Mouse (Mus musculus): Measurements from ENCODE around the gene Abca9. TPM values are rescaled to one million over a fixed set of nuclear protein-coding genes. Genes with fewer than 3 reads are reported as not detected.

The Abca9 gene
- polyA plus RNA-seq, 1 experiment, result 0.14 TPM

DNA sequence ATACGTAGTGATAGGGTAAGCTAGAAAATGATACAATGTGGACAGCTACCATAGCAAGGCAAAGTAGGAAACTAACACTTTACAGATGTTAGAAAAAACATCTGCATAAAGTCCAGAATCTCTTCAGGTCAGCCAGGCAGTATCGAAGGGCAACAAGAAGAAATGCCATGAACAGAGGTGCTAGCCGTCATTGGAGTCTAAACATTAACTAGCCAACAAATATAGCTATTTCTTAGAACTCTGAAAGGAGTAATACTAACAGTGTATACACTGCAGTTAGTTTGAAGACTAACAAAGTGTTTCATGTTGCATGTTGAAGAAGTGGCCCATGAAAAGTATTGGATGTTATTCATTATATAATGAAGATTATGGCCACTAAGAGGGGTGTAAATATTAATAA lies 95.8 kb downstream of the Abca9 start:
- 54% methylated on average over 3 of the region's 3 CpGs for WGBS
- Histone ChIP-seq H3K36me3 (ENCODE audit: control insufficient read depth, insufficient read depth, low read length) (no peaks in the 10 kb centered on the region), H3K4me3 (ENCODE audit: low read depth, low read length) (no peak overlapping the region), H3K27me3 (ENCODE audit: control insufficient read depth, insufficient read depth, low read length) (no peaks in the 10 kb centered on the region), H3K27ac (ENCODE audit: insufficient read depth, low read depth, low read length) (no peak overlapping the region), H3K4me1 (ENCODE audit: control insufficient read depth, insufficient read depth, insufficient read length, low read length) (no peaks in the 10 kb centered on the region)
- TF ChIP-seq POLR2A (IDR thresholded peaks at IDR 0.05; ENCODE audit: low read depth, low read length) (no peak), CTCF (IDR thresholded peaks at IDR 0.05; ENCODE audit: extremely low read depth, insufficient read length, insufficient replicate concordance, low read depth, low read length) (no peak)

- WGBS, result 42% methylated on average over 4 of the region's 4 CpGs
- H3K4me3 ChIP-seq (ENCODE audit: low read depth, low read length), result no peak overlapping the region
- peaks cover 2% of the 10 kb centered on the region; the same call in 1 of the 2 replicates for H3K4me1 ChIP-seq (ENCODE audit: control insufficient read depth, insufficient read depth, insufficient read length, low read length)
- no peaks in the 10 kb centered on the region for H3K36me3 ChIP-seq (ENCODE audit: control insufficient read depth, insufficient read depth, low read length)
- no peaks in the 10 kb centered on the region for H3K27me3 ChIP-seq (ENCODE audit: control insufficient read depth, insufficient read depth, low read length)
- TF ChIP-seq CTCF (IDR thresholded peaks at IDR 0.05; ENCODE audit: extremely low read depth, insufficient read length, insufficient replicate concordance, low read depth, low read length), result no peak
- TF ChIP-seq POLR2A (IDR thresholded peaks at IDR 0.05; ENCODE audit: low read depth, low read length), result no peak
- no peak overlapping the region for H3K27ac ChIP-seq (ENCODE audit: insufficient read depth, low read depth, low read length)
Measured at GRCm38 (mm10) chr11:110061032-110061431, 107.0 kb downstream of the Abca9 start.

GRCm38 (mm10) chr11:110060127-110060526 lies 107.9 kb downstream of the Abca9 start:
- H3K4me3 ChIP-seq (ENCODE audit: low read depth, low read length), result no peak overlapping the region
- 37% methylated on average over 2 of the region's 2 CpGs for WGBS
- H3K36me3 ChIP-seq (ENCODE audit: control insufficient read depth, insufficient read depth, low read length), result no peaks in the 10 kb centered on the region
- H3K27ac ChIP-seq (ENCODE audit: insufficient read depth, low read depth, low read length), result no peak overlapping the region
- TF ChIP-seq POLR2A (IDR thresholded peaks at IDR 0.05; ENCODE audit: low read depth, low read length), result no peak
- no peak for TF ChIP-seq CTCF (IDR thresholded peaks at IDR 0.05; ENCODE audit: extremely low read depth, insufficient read length, insufficient replicate concordance, low read depth, low read length)
- no peaks in the 10 kb centered on the region for H3K27me3 ChIP-seq (ENCODE audit: control insufficient read depth, insufficient read depth, low read length)
- peaks cover 2% of the 10 kb centered on the region; the same call in 1 of the 2 replicates for H3K4me1 ChIP-seq (ENCODE audit: control insufficient read depth, insufficient read depth, insufficient read length, low read length)

DNA sequence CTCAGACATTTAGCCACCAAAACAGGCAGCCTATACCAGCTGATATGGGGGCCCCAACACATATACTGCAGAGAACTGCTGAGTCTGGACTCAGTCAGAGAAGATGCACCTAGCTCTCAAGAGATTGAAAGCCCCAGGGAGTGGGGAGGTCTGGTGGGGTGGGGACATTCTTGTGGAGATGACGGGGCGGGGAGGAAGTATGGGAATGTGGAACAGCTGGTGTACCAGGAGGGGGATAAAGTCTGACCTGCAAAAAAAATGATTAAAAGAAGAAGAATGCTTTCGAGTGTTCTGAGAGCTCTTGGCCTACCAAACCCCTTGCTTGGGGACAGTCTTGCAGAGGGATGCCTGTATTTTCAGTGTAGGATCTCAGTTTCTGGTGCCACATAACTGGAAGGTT lies 114.3 kb downstream of the Abca9 start:
- 62% methylated on average over 3 of the region's 3 CpGs for WGBS
- no peaks in the 10 kb centered on the region for H3K36me3 ChIP-seq (ENCODE audit: control insufficient read depth, insufficient read depth, low read length)
- H3K4me3 ChIP-seq (ENCODE audit: low read depth, low read length), result no peak overlapping the region
- TF ChIP-seq POLR2A (IDR thresholded peaks at IDR 0.05; ENCODE audit: low read depth, low read length) (no peak), CTCF (IDR thresholded peaks at IDR 0.05; ENCODE audit: extremely low read depth, insufficient read length, insufficient replicate concordance, low read depth, low read length) (no peak)
- H3K27me3 ChIP-seq (ENCODE audit: control insufficient read depth, insufficient read depth, low read length), result no peaks in the 10 kb centered on the region
- H3K27ac ChIP-seq (ENCODE audit: insufficient read depth, low read depth, low read length), result no peak overlapping the region
- no peaks in the 10 kb centered on the region for H3K4me1 ChIP-seq (ENCODE audit: control insufficient read depth, insufficient read depth, insufficient read length, low read length)

Other genes with a start within 250 kb of the Abca9 start
- gene Abca8b, start 172.4 kb downstream of the Abca9 start, polyA plus RNA-seq (2012; rRNA removed), result 0.06 and 0.11 TPM in 2 replicates
- 1.4 and 3.0 TPM in 2 replicates for gene Abca8a, start 72.2 kb downstream of the Abca9 start, polyA plus RNA-seq (2012; rRNA removed)
- 0.04 TPM in 1 of 2 replicates, not detected in the other for gene Abca6, start 83.6 kb upstream of the Abca9 start, polyA plus RNA-seq (2012; rRNA removed)
- gene Abca5, start 169.5 kb upstream of the Abca9 start, polyA plus RNA-seq (2012; rRNA removed), result 0.06 and 0.11 TPM in 2 replicates
- gene Map2k6, start 230.9 kb upstream of the Abca9 start, polyA plus RNA-seq (2012; rRNA removed), result 0.43 and 1.5 TPM in 2 replicates

Measured in small intestine, adult 2 months (tissue).